Mouse (Mus musculus) cerebellum, adult 2 months (tissue): ENCODE data around the gene Qrfpr. TPM values are rescaled to one million over a fixed set of nuclear protein-coding genes. Genes with fewer than 3 reads are reported as not detected.

ENCODE experiments used
- DNase-seq, 2 experiments: peaks; one replicate each; pipeline ENCODE4 v3.0.0; 2021
- H3K27ac ChIP-seq: fragments of 200-500 bp; 2 replicates; pipeline ENCODE4 v1.5.1; 2012; ENCODE audit warnings: low read length, control low read depth, inconsistent platforms; ENCODE audit not compliant: insufficient read depth
- H3K27me3 ChIP-seq: fragments of 200-500 bp; 2 replicates; pipeline ENCODE4 v1.6.1; 2012; ENCODE audit warnings: inconsistent platforms, mild to moderate bottlenecking, low read length, moderate library complexity; ENCODE audit not compliant: control insufficient read depth, insufficient read depth
- H3K4me1 ChIP-seq: fragments of 200-500 bp; 2 replicates; pipeline ENCODE4 v1.6.1; 2011; ENCODE audit warnings: low read length; ENCODE audit not compliant: control insufficient read depth, insufficient read depth
- H3K4me3 ChIP-seq: fragments of 200-500 bp; replicated peaks from 2 replicates; pipeline ENCODE3; 2011; ENCODE audit warnings: mild to moderate bottlenecking, low read depth, low read length, control low read depth; ENCODE audit not compliant: insufficient read depth
- CTCF ChIP-seq: fragments of 200-500 bp; IDR thresholded peaks from 2 replicates; pipeline ENCODE4 v1.5.1; 2011; ENCODE audit warnings: low read depth, mild to moderate bottlenecking, control low read depth, low read length, moderate library complexity, borderline replicate concordance; ENCODE audit not compliant: insufficient read depth
- POLR2A ChIP-seq: fragments of 200-500 bp; IDR thresholded peaks from 2 replicates; pipeline ENCODE4 v1.6.1; 2011; ENCODE audit warnings: low read length, control low read depth, borderline replicate concordance; ENCODE audit not compliant: insufficient read depth
- WGBS: fragments of 180-500 bp; shearing (Covaris S2); methylation state at CpG from one replicate; pipeline ENCODE4 v1.1.7; 2018; 5-methylcytosine and 5-hydroxymethylcytosine counted together
- polyA plus RNA-seq: library from polyadenylated mRNA; depleted of rRNA; stranded (reverse); fragments of >200 nt; gene quantifications from 2 replicates; pipeline ENCODE4 v1.2.3, GENCODE M21; 2012

Gene Qrfpr
- polyA plus RNA-seq, 1 experiment = 0.36 TPM

GRCm38 (mm10) chr3:36181519-36181918 is 40.6 kb downstream of the Qrfpr start:
- Histone ChIP-seq H3K27ac (no peak overlapping the region), H3K4me3 (no peak overlapping the region), H3K27me3 (no peaks in the 10 kb centered on the region), H3K4me1 (no peaks in the 10 kb centered on the region)
- peak; percentile 0; the same call in 1 of the 2 replicates for TF ChIP-seq CTCF
- TF ChIP-seq POLR2A = no peak
- 11% methylated on average over 4 of the region's 4 CpGs for WGBS
- peak; percentile 20 for DNase-seq

GRCm38 (mm10) chr3:36173761-36174160 is 48.4 kb downstream of the Qrfpr start:
- no peak for TF ChIP-seq CTCF
- no peak for TF ChIP-seq POLR2A
- DNase-seq = no peak
- no peaks in the 10 kb centered on the region for H3K27me3 ChIP-seq
- H3K4me1 ChIP-seq = no peaks in the 10 kb centered on the region
- no peak overlapping the region for H3K4me3 ChIP-seq
- WGBS = 87% methylated on average over 2 of the region's 2 CpGs
- H3K27ac ChIP-seq = no peak overlapping the region

GRCm38 (mm10) chr3:36171348-36171747 is 50.8 kb downstream of the Qrfpr start:
- Histone ChIP-seq H3K4me3 (no peak overlapping the region), H3K27me3 (no peaks in the 10 kb centered on the region), H3K4me1 (no peaks in the 10 kb centered on the region), H3K27ac (no peak overlapping the region)
- TF ChIP-seq CTCF = no peak
- no peak for TF ChIP-seq POLR2A
- no peak for DNase-seq
- 92% methylated on average over 1 of the region's 1 CpGs for WGBS

GRCm38 (mm10) chr3:36170670-36171210 is 51.4 kb downstream of the Qrfpr start:
- TF ChIP-seq CTCF = no peak
- TF ChIP-seq POLR2A = no peak
- H3K27me3 ChIP-seq = no peaks in the 10 kb centered on the region; the same call in 1 of the 2 replicates
- 83% methylated on average over 1 of the region's 1 CpGs for WGBS
- DNase-seq = no peak
- no peak overlapping the region for H3K4me3 ChIP-seq
- H3K27ac ChIP-seq = no peak overlapping the region
- no peaks in the 10 kb centered on the region for H3K4me1 ChIP-seq

GRCm38 (mm10) chr3:36155268-36155667 is 66.8 kb downstream of the Qrfpr start:
- TF ChIP-seq POLR2A (no peak), CTCF (no peak)
- H3K4me3 ChIP-seq = no peak overlapping the region
- 16% methylated on average over 5 of the region's 5 CpGs for WGBS

GRCm38 (mm10) chr3:36150934-36151686 is 71.0 kb downstream of the Qrfpr start, which contains the start of gene D3Ertd254e:
TSS of gene D3Ertd254e (plus strand) at chr3:36151017.
- H3K4me1 ChIP-seq = peaks cover 8% of the 10 kb centered on the region; the same call in 1 of the 2 replicates
- peak within 1 kb of the TSS; percentile 15; the same call in 1 of the 2 replicates for H3K27ac ChIP-seq
- peak; percentile 86 to 91 for DNase-seq
- WGBS = under 1% methylated on average over 54 of the region's 54 CpGs
- H3K27me3 ChIP-seq = no peaks in the 10 kb centered on the region
- peak within 1 kb of the TSS; percentile 80 for H3K4me3 ChIP-seq
- TF ChIP-seq POLR2A = peak; percentile 73
- TF ChIP-seq CTCF = no peak

More at GRCm38 (mm10) chr3:36155268-36155667, 66.8 kb downstream of the Qrfpr start:
- Histone ChIP-seq H3K27ac (no peak overlapping the region), H3K4me1 (peaks cover 8% of the 10 kb centered on the region; the same call in 1 of the 2 replicates), H3K27me3 (no peaks in the 10 kb centered on the region)
- DNase-seq = no peak

GRCm38 (mm10) chr3:36150537-36150933 is 71.6 kb downstream of the Qrfpr start:
- TF ChIP-seq POLR2A (no peak), CTCF (no peak)
- WGBS = 12% methylated on average over 1 of the region's 1 CpGs
- no peak overlapping the region for H3K27ac ChIP-seq

GRCm38 (mm10) chr3:36138996-36139395 is 83.1 kb downstream of the Qrfpr start:
- H3K27me3 ChIP-seq = no peaks in the 10 kb centered on the region
- H3K4me3 ChIP-seq = no peak overlapping the region
- H3K27ac ChIP-seq = no peak overlapping the region
- TF ChIP-seq CTCF = no peak
- no peak for TF ChIP-seq POLR2A
- no peak for DNase-seq
- no peaks in the 10 kb centered on the region for H3K4me1 ChIP-seq

More at GRCm38 (mm10) chr3:36150537-36150933, 71.6 kb downstream of the Qrfpr start:
- H3K4me1 ChIP-seq = peaks cover 8% of the 10 kb centered on the region; the same call in 1 of the 2 replicates
- no peaks in the 10 kb centered on the region for H3K27me3 ChIP-seq
- no peak for DNase-seq
- H3K4me3 ChIP-seq = peak overlapping the region; percentile 80
